Mouse (Mus musculus): ENCODE results near the gene Taf1d.

DNA sequence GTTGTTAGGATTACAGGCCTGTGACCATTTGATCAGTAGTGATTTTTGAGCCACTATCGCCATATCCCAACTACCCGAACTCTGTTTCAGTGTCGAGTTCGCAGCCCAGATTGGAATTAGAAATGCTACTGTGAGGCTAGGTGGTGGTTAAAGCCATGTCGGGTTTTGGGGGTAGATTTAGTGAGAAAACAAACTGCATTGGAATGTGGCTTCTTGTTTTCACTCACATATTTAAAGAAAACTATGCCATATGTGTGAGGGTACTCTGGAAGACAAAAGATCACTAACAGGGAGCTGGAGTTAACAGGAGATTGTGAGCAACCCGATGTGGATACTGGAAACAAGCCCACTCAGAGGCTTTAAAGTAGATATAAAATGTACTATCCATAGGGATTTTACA, 1.2 kb downstream of the Taf1d start:
- TF ChIP-seq POLR2A (IDR thresholded peaks at IDR 0.05; ENCODE audit: insufficient read length, low read depth) (no peak), E2F4 (IDR thresholded peaks at IDR 0.05; ENCODE audit: insufficient read depth) (no peak), MAX (IDR thresholded peaks at IDR 0.05; ENCODE audit: low read depth) (no peak), TCF3 (IDR thresholded peaks at IDR 0.05; ENCODE audit: insufficient read length, low read depth) (no peak), USF1 (IDR thresholded peaks at IDR 0.05; ENCODE audit: low read depth) (no peak), POLR2AphosphoS2 (IDR thresholded peaks at IDR 0.05; ENCODE audit: insufficient read length, low read depth) (no peak), MYOG (IDR thresholded peaks at IDR 0.05; ENCODE audit: control insufficient read depth in 1 of 3, insufficient read depth in 1 of 3, insufficient read length in 2 of 3, low read depth in 2 of 3) (no peak), REST (IDR thresholded peaks at IDR 0.05; ENCODE audit: insufficient read depth, insufficient read length) (no peak), TCF12 (IDR thresholded peaks at IDR 0.05; ENCODE audit: insufficient read depth, poor library complexity, severe bottlenecking) (no peak)

All from myocyte (in vitro differentiated cells).